Mouse (Mus musculus): ENCODE data around the gene Alox12. TPM values are rescaled to one million over a fixed set of nuclear protein-coding genes. Genes with fewer than 3 reads are reported as not detected.

The Alox12 gene
- polyA plus RNA-seq (2016; fragmentation: Nextera tagmentation; extraction: Ambion mirVana) = 2.5 and 2.7 TPM in 2 replicates

GRCm38 (mm10) chr11:70254931-70255531 is at the start of gene Alox12:
Alox12 (minus strand) TSS chr11:70255353.
- WGBS = under 1% methylated on average over 25 of the region's 25 CpGs
- peak; percentile 53 for DNase-seq (ENCODE audit: extremely low spot score, low spot score)
- Histone ChIP-seq H3K9me3 (no peaks in the 10 kb centered on the region), H3K36me3 (replicated peaks) (no peaks in the 10 kb centered on the region), H3K4me3 (peak within 1 kb of the TSS; percentile 46), H3K27me3 (ENCODE audit: poor library complexity, severe bottlenecking) (peaks cover 64% of the 10 kb centered on the region), H3K27ac (peak within 1 kb of the TSS; percentile 48), H3K4me1 (peaks cover 20% of the 10 kb centered on the region)

GRCm38 (mm10) chr11:70302293-70302692 is 47.1 kb upstream of the Alox12 start:
- DNase-seq (ENCODE audit: extremely low spot score, low spot score) = no peak
- peaks cover 6% of the 10 kb centered on the region; the same call in 1 of the 2 replicates for H3K9me3 ChIP-seq
- H3K27ac ChIP-seq = no peak overlapping the region
- no peaks in the 10 kb centered on the region for H3K36me3 ChIP-seq (replicated peaks)
- no peaks in the 10 kb centered on the region for H3K27me3 ChIP-seq (ENCODE audit: poor library complexity, severe bottlenecking)
- H3K4me1 ChIP-seq = peaks cover 9% of the 10 kb centered on the region; the same call in 1 of the 2 replicates
- WGBS = 85% methylated on average over 4 of the region's 4 CpGs
- H3K4me3 ChIP-seq = no peak overlapping the region

- WGBS = 66% methylated on average over 12 of the region's 12 CpGs
- Histone ChIP-seq H3K27me3 (ENCODE audit: poor library complexity, severe bottlenecking) (no peaks in the 10 kb centered on the region), H3K9me3 (peaks cover 6% of the 10 kb centered on the region; the same call in 1 of the 2 replicates), H3K4me3 (no peak overlapping the region), H3K27ac (no peak overlapping the region), H3K4me1 (peaks cover 10% of the 10 kb centered on the region; the same call in 1 of the 2 replicates), H3K36me3 (replicated peaks) (no peaks in the 10 kb centered on the region)
- no peak for DNase-seq (ENCODE audit: extremely low spot score, low spot score)
Observed at GRCm38 (mm10) chr11:70297836-70298454, 42.8 kb upstream of the Alox12 start.

- no peak overlapping the region for H3K27ac ChIP-seq
- 60% methylated on average over 4 of the region's 4 CpGs for WGBS
Observed at GRCm38 (mm10) chr11:70297405-70297804, 42.3 kb upstream of the Alox12 start.

DNA sequence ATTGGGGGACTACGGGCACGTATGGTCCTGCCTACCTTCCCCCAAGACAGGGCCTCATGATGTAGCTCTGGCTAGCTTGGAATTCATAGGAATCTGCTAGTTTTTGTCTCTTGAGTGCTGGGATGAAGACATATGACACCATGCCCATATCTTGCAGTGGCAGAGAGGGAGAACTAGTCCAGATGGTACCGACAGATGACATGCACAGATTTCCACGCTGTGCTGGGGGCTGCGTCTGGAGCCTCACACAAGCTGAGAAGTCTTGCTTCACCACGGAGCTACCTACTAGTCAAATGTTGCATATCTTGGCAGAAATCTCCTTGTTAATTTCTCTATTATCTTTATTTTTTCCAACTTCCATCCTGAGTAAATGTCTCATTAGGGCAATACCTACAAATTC is 38.7 kb upstream of the Alox12 start:
- H3K27ac ChIP-seq = no peak overlapping the region
- H3K9me3 ChIP-seq = no peaks in the 10 kb centered on the region
- H3K27me3 ChIP-seq (ENCODE audit: poor library complexity, severe bottlenecking) = no peaks in the 10 kb centered on the region
- H3K36me3 ChIP-seq (replicated peaks) = no peaks in the 10 kb centered on the region
- H3K4me1 ChIP-seq = peaks cover 18% of the 10 kb centered on the region
- WGBS = 90% methylated on average over 6 of the region's 6 CpGs
- no peak for DNase-seq (ENCODE audit: extremely low spot score, low spot score)
- H3K4me3 ChIP-seq = no peak overlapping the region

More at GRCm38 (mm10) chr11:70297405-70297804, 42.3 kb upstream of the Alox12 start:
- Histone ChIP-seq H3K27me3 (ENCODE audit: poor library complexity, severe bottlenecking) (no peaks in the 10 kb centered on the region), H3K4me1 (peaks cover 10% of the 10 kb centered on the region; the same call in 1 of the 2 replicates), H3K9me3 (peaks cover 6% of the 10 kb centered on the region; the same call in 1 of the 2 replicates), H3K4me3 (no peak overlapping the region), H3K36me3 (replicated peaks) (no peaks in the 10 kb centered on the region)
- DNase-seq (ENCODE audit: extremely low spot score, low spot score) = no peak

- WGBS = 86% methylated on average over 6 of the region's 6 CpGs
Observed at GRCm38 (mm10) chr11:70291235-70291634, 36.1 kb upstream of the Alox12 start.

DNA sequence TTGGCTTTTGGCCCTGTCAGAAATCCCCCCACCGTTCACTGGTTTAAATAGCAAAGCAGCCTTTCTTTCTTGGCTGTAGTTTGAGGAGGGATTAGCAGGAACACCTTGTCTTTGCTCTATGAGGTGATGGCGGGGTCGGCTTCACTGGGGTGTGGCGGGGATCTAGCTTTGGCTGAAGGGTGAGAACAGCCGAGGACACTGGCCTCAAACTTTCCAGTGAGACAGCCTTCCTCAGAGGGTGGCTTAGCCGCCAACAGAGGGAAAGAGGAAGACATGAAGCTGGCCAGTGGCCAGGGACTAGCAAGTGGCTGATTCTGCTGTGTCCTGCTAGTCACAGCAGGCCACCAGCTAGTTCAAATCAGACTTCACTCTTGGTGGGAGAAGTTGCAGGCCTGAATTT is 34.1 kb upstream of the Alox12 start:
- Histone ChIP-seq H3K36me3 (replicated peaks) (no peaks in the 10 kb centered on the region), H3K4me1 (peaks cover 8% of the 10 kb centered on the region), H3K9me3 (no peaks in the 10 kb centered on the region), H3K27ac (no peak overlapping the region), H3K4me3 (no peak overlapping the region), H3K27me3 (ENCODE audit: poor library complexity, severe bottlenecking) (no peaks in the 10 kb centered on the region)
- WGBS = 32% methylated on average over 6 of the region's 6 CpGs
- DNase-seq (ENCODE audit: extremely low spot score, low spot score) = no peak

More at GRCm38 (mm10) chr11:70291235-70291634, 36.1 kb upstream of the Alox12 start:
- no peak for DNase-seq (ENCODE audit: extremely low spot score, low spot score)
- Histone ChIP-seq H3K27ac (no peak overlapping the region), H3K36me3 (replicated peaks) (no peaks in the 10 kb centered on the region), H3K4me3 (no peak overlapping the region), H3K27me3 (ENCODE audit: poor library complexity, severe bottlenecking) (no peaks in the 10 kb centered on the region), H3K9me3 (no peaks in the 10 kb centered on the region), H3K4me1 (peaks cover 8% of the 10 kb centered on the region)

GRCm38 (mm10) chr11:70288102-70288501 is 32.9 kb upstream of the Alox12 start:
- Histone ChIP-seq H3K4me3 (no peak overlapping the region), H3K36me3 (replicated peaks) (no peaks in the 10 kb centered on the region), H3K4me1 (peaks cover 8% of the 10 kb centered on the region), H3K27ac (no peak overlapping the region), H3K27me3 (ENCODE audit: poor library complexity, severe bottlenecking) (no peaks in the 10 kb centered on the region), H3K9me3 (no peaks in the 10 kb centered on the region)
- no peak for DNase-seq (ENCODE audit: extremely low spot score, low spot score)
- WGBS = 89% methylated on average over 10 of the region's 10 CpGs

- Histone ChIP-seq H3K27ac (no peak overlapping the region), H3K4me3 (no peak overlapping the region), H3K27me3 (ENCODE audit: poor library complexity, severe bottlenecking) (no peaks in the 10 kb centered on the region), H3K36me3 (replicated peaks) (no peaks in the 10 kb centered on the region), H3K4me1 (peaks cover 4% of the 10 kb centered on the region), H3K9me3 (no peaks in the 10 kb centered on the region)
- 91% methylated on average over 5 of the region's 5 CpGs for WGBS
- DNase-seq (ENCODE audit: extremely low spot score, low spot score) = no peak
Observed at GRCm38 (mm10) chr11:70285686-70286085, 30.5 kb upstream of the Alox12 start.

- peaks cover 3% of the 10 kb centered on the region for H3K4me1 ChIP-seq
- no peaks in the 10 kb centered on the region for H3K27me3 ChIP-seq (ENCODE audit: poor library complexity, severe bottlenecking)
- 83% methylated on average over 3 of the region's 3 CpGs for WGBS
- H3K27ac ChIP-seq = no peak overlapping the region
- no peaks in the 10 kb centered on the region for H3K9me3 ChIP-seq
- no peak overlapping the region for H3K4me3 ChIP-seq
- H3K36me3 ChIP-seq (replicated peaks) = no peaks in the 10 kb centered on the region
- no peak for DNase-seq (ENCODE audit: extremely low spot score, low spot score)
Observed at GRCm38 (mm10) chr11:70284757-70285156, 29.6 kb upstream of the Alox12 start.

GRCm38 (mm10) chr11:70283666-70284065 is 28.5 kb upstream of the Alox12 start:
- no peaks in the 10 kb centered on the region for H3K27me3 ChIP-seq (ENCODE audit: poor library complexity, severe bottlenecking)
- no peaks in the 10 kb centered on the region for H3K9me3 ChIP-seq
- DNase-seq (ENCODE audit: extremely low spot score, low spot score) = no peak
- H3K4me1 ChIP-seq = no peaks in the 10 kb centered on the region
- no peak overlapping the region for H3K27ac ChIP-seq
- no peak overlapping the region for H3K4me3 ChIP-seq
- WGBS = 85% methylated on average over 4 of the region's 4 CpGs
- no peaks in the 10 kb centered on the region for H3K36me3 ChIP-seq (replicated peaks)

DNA sequence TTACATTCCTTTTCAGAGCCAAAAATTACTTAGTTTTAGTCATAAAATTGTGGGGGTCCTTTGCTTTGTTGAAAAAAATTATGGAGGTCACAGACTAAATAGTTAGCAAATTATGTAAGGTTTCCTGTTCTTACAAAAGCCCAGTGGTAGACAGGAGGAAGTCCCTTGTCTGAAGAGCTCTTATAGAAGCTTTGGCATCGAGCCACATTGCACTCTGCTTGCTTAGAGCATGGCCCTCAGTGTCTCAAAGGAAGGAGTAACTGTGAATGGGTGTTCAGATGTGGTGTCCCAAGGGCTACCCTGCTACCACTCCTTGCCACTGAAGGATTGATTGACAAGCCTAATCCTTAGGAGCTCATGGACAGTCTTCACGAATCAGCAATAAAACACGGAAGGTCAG is 25.3 kb upstream of the Alox12 start:
- WGBS = 81% methylated on average over 3 of the region's 3 CpGs
- Histone ChIP-seq H3K4me1 (no peaks in the 10 kb centered on the region), H3K9me3 (no peaks in the 10 kb centered on the region), H3K36me3 (replicated peaks) (no peaks in the 10 kb centered on the region), H3K4me3 (no peak overlapping the region), H3K27me3 (ENCODE audit: poor library complexity, severe bottlenecking) (no peaks in the 10 kb centered on the region), H3K27ac (no peak overlapping the region)
- DNase-seq (ENCODE audit: extremely low spot score, low spot score) = no peak

- DNase-seq (ENCODE audit: extremely low spot score, low spot score) = no peak
- H3K4me3 ChIP-seq = no peak overlapping the region
- WGBS = 86% methylated on average over 3 of the region's 3 CpGs
- H3K27ac ChIP-seq = no peak overlapping the region
- H3K4me1 ChIP-seq = no peaks in the 10 kb centered on the region
- H3K9me3 ChIP-seq = no peaks in the 10 kb centered on the region
- H3K36me3 ChIP-seq (replicated peaks) = no peaks in the 10 kb centered on the region
- H3K27me3 ChIP-seq (ENCODE audit: poor library complexity, severe bottlenecking) = no peaks in the 10 kb centered on the region
Observed at GRCm38 (mm10) chr11:70278961-70279360, 23.8 kb upstream of the Alox12 start.
